Mouse (Mus musculus): Measurements from ENCODE around the gene Dnah17.

- no peak for TF ChIP-seq CTCF (IDR thresholded peaks at IDR 0.05; ENCODE audit: low read depth)
- no peak for TF ChIP-seq EP300 (IDR thresholded peaks at IDR 0.05; ENCODE audit: low read depth)
Observed at GRCm38 (mm10) chr11:118058872-118059271, 71.6 kb downstream of the Dnah17 start.

Data from liver, postnatal 0 days (tissue).